Mouse (Mus musculus) midbrain, embryonic 14.5 days (tissue): ENCODE measurements around the gene Ang2. TPM values are rescaled to one million over a fixed set of nuclear protein-coding genes. Genes with fewer than 3 reads are reported as not detected.

ENCODE experiments used
- ATAC-seq: fragments of 200-750 bp; cut with Nextera tagmentation; 2 replicates; pipeline ENCODE4 v1.8.0; 2017; ENCODE audit warnings: moderate number of reproducible peaks, moderate library complexity; ENCODE audit not compliant: low FRiP score, low TSS enrichment
- DNase-seq: peaks from one replicate; pipeline ENCODE4 v3.0.0-alpha.2; 2015
- H3K27ac ChIP-seq: fragments of 300-500 bp; sonication (generic); replicated peaks from 2 replicates; pipeline ENCODE4 v1.5.1; 2014; ENCODE audit warnings: mild to moderate bottlenecking, low read depth, low read length, moderate library complexity
- H3K27me3 ChIP-seq: fragments of 300-500 bp; sonication (generic); 2 replicates; pipeline ENCODE4 v1.6.1; 2014; ENCODE audit warnings: low read length, control low read depth, mixed read lengths; ENCODE audit not compliant: control insufficient read depth, insufficient read depth
- H3K36me3 ChIP-seq: fragments of 300-500 bp; sonication (generic); 2 replicates; pipeline ENCODE4 v1.6.1; 2014; ENCODE audit warnings: low read length, control low read depth; ENCODE audit not compliant: control insufficient read depth, insufficient read depth
- H3K4me1 ChIP-seq: fragments of 300-500 bp; sonication (generic); 2 replicates; pipeline ENCODE4 v1.6.1; 2014; ENCODE audit warnings: mild to moderate bottlenecking, antibody characterized with exemption, low read length, control low read depth; ENCODE audit not compliant: control insufficient read depth, insufficient read depth
- H3K4me2 ChIP-seq: fragments of 300-500 bp; sonication (generic); 2 replicates; pipeline ENCODE4 v1.6.1; 2014; ENCODE audit warnings: mild to moderate bottlenecking, low read length, moderate library complexity
- H3K4me3 ChIP-seq: fragments of 300-500 bp; sonication (generic); replicated peaks from 2 replicates; pipeline ENCODE4 v1.5.1; 2014; ENCODE audit warnings: low read depth, low read length
- H3K9ac ChIP-seq: fragments of 300-500 bp; sonication (generic); replicated peaks from 2 replicates; pipeline ENCODE4 v1.6.1; 2014; ENCODE audit warnings: mild to moderate bottlenecking, low read length, moderate library complexity
- H3K9me3 ChIP-seq: fragments of 300-500 bp; sonication (generic); 2 replicates; pipeline ENCODE4 v1.6.1; 2016; ENCODE audit warnings: low read length, control low read depth, mixed read lengths; ENCODE audit not compliant: control insufficient read depth
- whole genome bisulfite sequencing: fragments of 180-500 bp; shearing (Covaris S2); extraction: QIAGEN DNeasy Blood & Tissue Kit; methylation state at CpG from one replicate; pipeline ENCODE4 v1.1.7; 2014; 5-methylcytosine and 5-hydroxymethylcytosine counted together
- polyA plus RNA-seq: library from polyadenylated mRNA; unstranded; fragments of >200 nt; fragmentation: Nextera tagmentation; extraction: Ambion mirVana; gene quantifications from 2 replicates; pipeline ENCODE4 v1.2.1, GENCODE M21; 2014

Gene Ang2
- polyA plus RNA-seq, 1 experiment from 2014 or later: not detected

- no peak overlapping the region for H3K27ac ChIP-seq
- no peak overlapping the region for H3K4me3 ChIP-seq
- ATAC-seq (no peak), DNase-seq (no peak)
- no peak overlapping the region for H3K4me2 ChIP-seq
- no peaks in the 10 kb centered on the region for H3K27me3 ChIP-seq
- H3K9me3 ChIP-seq: no peaks in the 10 kb centered on the region
- 0 out of 2 replicates have a peak, but pooled peaks cover 3% of the 10 kb centered on the region for H3K4me1 ChIP-seq
- H3K9ac ChIP-seq: no peak overlapping the region
- H3K36me3 ChIP-seq: no peaks in the 10 kb centered on the region
- WGBS: 93% methylated on average over 6 of the region's 6 CpGs
Observed at GRCm38 (mm10) chr14:51145521-51145920, 53.4 kb downstream of the Ang2 start.

Other genes starting within 250 kb of the Ang2 start
- gene Pnp2, start 243.2 kb downstream of the Ang2 start, polyA plus RNA-seq: 0.19 and 0.50 TPM in 2 replicates
- not detected in 2 replicates for gene Rnase10, start 191.4 kb downstream of the Ang2 start, polyA plus RNA-seq
- not detected in 2 replicates for gene Rnase9, start 157.3 kb downstream of the Ang2 start, polyA plus RNA-seq
- gene Rnase11, start 149.0 kb downstream of the Ang2 start, polyA plus RNA-seq: not detected in 2 replicates
- 0.34 and 0.59 TPM in 2 replicates for gene Rnase12, start 141.5 kb downstream of the Ang2 start, polyA plus RNA-seq
- gene Olfr750, start 124.7 kb downstream of the Ang2 start, polyA plus RNA-seq: 0.11 TPM in 1 of 2 replicates, not detected in the other
- 9.6 and 12.7 TPM in 2 replicates for gene Rnase4, start 108.1 kb downstream of the Ang2 start, polyA plus RNA-seq
- 1.5 and 2.7 TPM in 2 replicates for gene Ang, start 108.0 kb downstream of the Ang2 start, polyA plus RNA-seq
- gene Eddm3b, start 84.7 kb downstream of the Ang2 start, polyA plus RNA-seq: not detected in 2 replicates
- 1.1 TPM in 1 of 2 replicates, not detected in the other for gene Rnase6, start 75.2 kb downstream of the Ang2 start, polyA plus RNA-seq
- 0.23 TPM in 1 of 2 replicates, not detected in the other for gene Rnase1, start 52.4 kb downstream of the Ang2 start, polyA plus RNA-seq
- gene Rnase2b, start 36.9 kb downstream of the Ang2 start, polyA plus RNA-seq: not detected in 2 replicates
- gene Ear14, start 4.2 kb upstream of the Ang2 start, polyA plus RNA-seq: not detected in 2 replicates
- gene Rnase2a, start 57.0 kb upstream of the Ang2 start, polyA plus RNA-seq: not detected in 2 replicates
- not detected in 2 replicates for gene Gm7247, start 162.6 kb upstream of the Ang2 start, polyA plus RNA-seq
- not detected in 2 replicates for gene Vmn2r88, start 211.7 kb upstream of the Ang2 start, polyA plus RNA-seq